Mouse (Mus musculus) MEL (cell line): Measurements from ENCODE around the gene Nrxn2. TPM values are rescaled to one million over a fixed set of nuclear protein-coding genes. Genes with fewer than 3 reads are reported as not detected.

ENCODE experiments used
- DNase-seq: peaks from one replicate; pipeline ENCODE4 v3.0.0; 2011; ENCODE audit warnings: low read depth, low spot score
- H3K27ac ChIP-seq: 2 replicates; pipeline ENCODE4 v1.5.1; 2012; ENCODE audit warnings: low read depth, mild to moderate bottlenecking, control low read depth, low read length, moderate library complexity; ENCODE audit not compliant: control insufficient read depth
- H3K27me3 ChIP-seq, 2 experiments: fragments of 150-350 bp in 1 of 2; sonication (generic) in 1 of 2; 2 replicates each; pipeline ENCODE4 v1.6.1; 2012; ENCODE audit warnings: low read length in 2 of 2, mild to moderate bottlenecking in 2 of 2, improper control_type of control experiment in 1 of 2, moderate library complexity in 1 of 2; ENCODE audit not compliant: insufficient read depth in 2 of 2, control insufficient read depth in 1 of 2
- H3K36me3 ChIP-seq, 2 experiments: 2 replicates each; pipeline ENCODE4 v1.6.1; 2012 to 2014; ENCODE audit warnings: low read length in 2 of 2, improper control_type of control experiment in 1 of 2, inconsistent platforms in 1 of 2, mild to moderate bottlenecking in 1 of 2; ENCODE audit not compliant: insufficient read depth in 2 of 2, control insufficient read depth in 1 of 2
- H3K4me1 ChIP-seq, 2 experiments: fragments of 150-350 bp in 1 of 2; sonication (generic) in 1 of 2; 2 replicates each; pipeline ENCODE4 v1.6.1; 2012; ENCODE audit warnings: low read length in 2 of 2, improper control_type of control experiment in 1 of 2, mild to moderate bottlenecking in 1 of 2; ENCODE audit not compliant: insufficient read depth in 2 of 2, control insufficient read depth in 1 of 2
- H3K4me3 ChIP-seq, 2 experiments: fragments of 150-350 bp in 1 of 2; sonication (generic) in 1 of 2; 2 replicates each; pipeline ENCODE4 v1.5.1; 2012; ENCODE audit warnings: low read depth in 2 of 2, low read length in 2 of 2, mild to moderate bottlenecking in 2 of 2, moderate library complexity in 2 of 2, control low read depth in 1 of 2, improper control_type of control experiment in 1 of 2; ENCODE audit not compliant: control insufficient read depth in 1 of 2, insufficient read depth in 1 of 2
- H3K79me2 ChIP-seq: 2 replicates; pipeline ENCODE4 v1.6.1; 2012; ENCODE audit warnings: mild to moderate bottlenecking, low read length, moderate library complexity; ENCODE audit not compliant: control insufficient read depth, poor library complexity, insufficient read depth
- H3K9ac ChIP-seq: 2 replicates; pipeline ENCODE4 v1.6.1; 2012; ENCODE audit warnings: low read depth, mild to moderate bottlenecking, control low read depth, low read length, moderate library complexity; ENCODE audit not compliant: control insufficient read depth, poor library complexity, severe bottlenecking
- H3K9me3 ChIP-seq: fragments of 150-350 bp; sonication (generic); replicated peaks from 2 replicates; pipeline ENCODE4 v1.6.1; 2012; ENCODE audit warnings: mild to moderate bottlenecking, low read length, improper control_type of control experiment, moderate library complexity; ENCODE audit not compliant: insufficient read depth
- CHD2 ChIP-seq: IDR thresholded peaks from 2 replicates; pipeline ENCODE4 v1.6.1; 2011; ENCODE audit warnings: low read length, improper control_type of control experiment
- CTCF ChIP-seq, 3 experiments: IDR thresholded peaks in 2 of 3; conservative IDR thresholded peaks in 1 of 3; 2 replicates each; pipeline ENCODE4 v1.5.1; 2011 to 2012; ENCODE audit warnings: low read length in 3 of 3, low read depth in 2 of 3, mild to moderate bottlenecking in 2 of 3, improper control_type of control experiment in 1 of 3, inconsistent platforms in 1 of 3, mixed read lengths in 1 of 3, moderate library complexity in 1 of 3; ENCODE audit not compliant: control insufficient read depth in 1 of 3, insufficient read depth in 1 of 3, poor library complexity in 1 of 3, severe bottlenecking in 1 of 3
- EP300 ChIP-seq, 2 experiments: IDR thresholded peaks; 2 replicates each; pipeline ENCODE4 v1.6.1; 2011; ENCODE audit warnings: improper control_type of control experiment in 2 of 2, low read length in 2 of 2, low read depth in 1 of 2, mild to moderate bottlenecking in 1 of 2
- GABPA ChIP-seq: IDR thresholded peaks from 2 replicates; pipeline ENCODE4 v1.6.1; 2012; ENCODE audit warnings: low read depth, mild to moderate bottlenecking, inconsistent platforms, low read length, improper control_type of control experiment, moderate library complexity
- JUND ChIP-seq: IDR thresholded peaks from 2 replicates; pipeline ENCODE4 v1.6.1; 2011; ENCODE audit warnings: low read depth, mild to moderate bottlenecking, improper control_type of control experiment, low read length
- KAT2A ChIP-seq: conservative IDR thresholded peaks from 2 replicates; pipeline ENCODE4 v1.6.1; 2012; ENCODE audit warnings: low read depth, low read length, improper control_type of control experiment, inconsistent platforms
- MAZ ChIP-seq: IDR thresholded peaks from 2 replicates; pipeline ENCODE4 v1.6.1; 2012; ENCODE audit warnings: low read depth, mild to moderate bottlenecking, inconsistent platforms, low read length, improper control_type of control experiment
- MEF2A ChIP-seq: IDR thresholded peaks from 2 replicates; pipeline ENCODE4 v1.6.1; 2014; ENCODE audit warnings: low read depth, mild to moderate bottlenecking, inconsistent platforms, low read length, improper control_type of control experiment; ENCODE audit not compliant: poor library complexity, insufficient replicate concordance, severe bottlenecking; ENCODE audit errors: extremely low read depth
- MYB ChIP-seq: IDR thresholded peaks from 2 replicates; pipeline ENCODE4 v1.6.1; 2011; ENCODE audit warnings: mild to moderate bottlenecking, low read depth, low read length, improper control_type of control experiment
- MYC ChIP-seq: IDR thresholded peaks from 2 replicates; pipeline ENCODE4 v1.6.1; 2011; ENCODE audit warnings: low read depth, mild to moderate bottlenecking, low read length, improper control_type of control experiment, moderate library complexity
- NRF1 ChIP-seq: IDR thresholded peaks from 2 replicates; pipeline ENCODE4 v1.6.1; 2014; ENCODE audit warnings: low read depth, mild to moderate bottlenecking, inconsistent platforms, low read length, improper control_type of control experiment, moderate library complexity; ENCODE audit not compliant: poor library complexity, insufficient read depth, severe bottlenecking
- POLR2AphosphoS5 ChIP-seq: IDR thresholded peaks from 2 replicates; pipeline ENCODE4 v1.6.1; 2012; ENCODE audit warnings: low read depth, borderline replicate concordance, mild to moderate bottlenecking, inconsistent platforms, low read length, moderate library complexity, mixed read lengths
- RAD21 ChIP-seq: IDR thresholded peaks from 2 replicates; pipeline ENCODE4 v1.6.1; 2011; ENCODE audit warnings: mild to moderate bottlenecking, low read depth, low read length, improper control_type of control experiment
- RCOR1 ChIP-seq: IDR thresholded peaks from 2 replicates; pipeline ENCODE4 v1.6.1; 2012; ENCODE audit warnings: low read depth, mild to moderate bottlenecking, inconsistent platforms, low read length, improper control_type of control experiment
- SIN3A ChIP-seq: IDR thresholded peaks from 2 replicates; pipeline ENCODE4 v1.6.1; 2012; ENCODE audit warnings: low read length, improper control_type of control experiment, inconsistent platforms
- TAL1 ChIP-seq: IDR thresholded peaks from 2 replicates; pipeline ENCODE4 v1.6.1; 2012; ENCODE audit warnings: mild to moderate bottlenecking, inconsistent platforms, low read length, moderate library complexity, mixed read lengths
- TCF12 ChIP-seq: IDR thresholded peaks from 2 replicates; pipeline ENCODE4 v1.6.1; 2014; ENCODE audit warnings: low read depth, mild to moderate bottlenecking, inconsistent platforms, low read length, improper control_type of control experiment, moderate library complexity
- UBTF ChIP-seq: IDR thresholded peaks from 2 replicates; pipeline ENCODE4 v1.6.1; 2012; ENCODE audit warnings: low read depth, mild to moderate bottlenecking, inconsistent platforms, low read length, improper control_type of control experiment, moderate library complexity, borderline replicate concordance; ENCODE audit not compliant: insufficient read depth
- USF1 ChIP-seq: IDR thresholded peaks from 2 replicates; pipeline ENCODE4 v1.6.1; 2014; ENCODE audit warnings: low read depth, mild to moderate bottlenecking, inconsistent platforms, low read length, improper control_type of control experiment, moderate library complexity
- ZC3H11A ChIP-seq: IDR thresholded peaks from 2 replicates; pipeline ENCODE4 v1.6.1; 2012; ENCODE audit warnings: low read depth, mild to moderate bottlenecking, inconsistent platforms, low read length, improper control_type of control experiment
- ZMIZ1 ChIP-seq: IDR thresholded peaks from 2 replicates; pipeline ENCODE4 v1.6.1; 2012; ENCODE audit warnings: low read depth, mild to moderate bottlenecking, inconsistent platforms, low read length, improper control_type of control experiment, moderate library complexity
- polyA plus RNA-seq, 2 experiments: library from polyadenylated mRNA; stranded (reverse) in 1 of 2; unstranded in 1 of 2; fragments of >175 nt in 1 of 2; fragments of >200 nt in 1 of 2; gene quantifications; 2 replicates each; pipeline versions ENCODE4 v1.2.1 to v1.2.4; 2012; ENCODE audit warnings: low replicate concordance in 2 of 2, low read depth in 1 of 2; ENCODE audit not compliant: insufficient read length in 2 of 2, insufficient read depth in 1 of 2, missing spikeins in 1 of 2
- total RNA-seq: library from RNA; depleted of rRNA; stranded (reverse); fragments of 300-350 nt; gene quantifications from 2 replicates; pipeline ENCODE4 v1.2.3, GENCODE M21; 2012

Gene Nrxn2
- total and polyA plus RNA-seq, 3 experiments, result 0.39 to 0.42 TPM; not detected in 1

DNA sequence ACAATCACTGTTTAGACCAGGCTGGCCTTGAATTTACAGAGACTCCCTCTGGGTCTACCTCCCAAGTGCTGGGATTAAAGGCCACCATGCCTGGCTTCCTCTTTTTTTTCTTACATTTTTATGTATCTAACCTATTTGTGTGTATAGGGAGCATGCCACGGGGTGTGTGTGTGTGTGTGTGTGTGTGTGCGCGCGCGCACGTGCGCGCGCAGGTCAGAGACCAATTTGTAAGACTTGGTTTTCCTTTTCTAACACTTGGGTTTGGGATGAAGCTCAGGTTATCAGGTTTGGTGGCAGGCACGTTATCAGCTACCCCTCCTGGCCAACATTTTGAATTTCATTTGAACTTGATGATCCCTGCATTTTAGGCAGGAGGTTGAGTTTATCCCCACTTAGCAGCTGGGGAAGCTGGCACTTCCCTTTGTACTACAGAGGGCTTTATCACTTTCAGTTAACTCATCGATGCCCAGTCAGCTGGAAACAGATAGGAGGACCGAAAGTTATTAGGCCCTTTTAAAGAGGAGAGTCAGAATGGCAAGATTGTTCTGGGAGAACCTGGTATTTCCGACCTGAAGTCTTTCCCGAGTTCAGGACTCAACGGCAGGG is 48.9 kb downstream of the Nrxn2 start (continued):
- TF ChIP-seq RCOR1, result peak; percentile 44; the same call in 1 of the 2 replicates
- TF ChIP-seq ZC3H11A, result no peak
- TF ChIP-seq MEF2A, result no peak
- TF ChIP-seq KAT2A, result no peak
- TF ChIP-seq USF1, result no peak
- peak; percentile 67 to 71; a peak in 3 of 4 replicates for TF ChIP-seq EP300 (IDR thresholded peaks at IDR 0.05; ENCODE audit: low read depth in 1 of 2, low read length in 2 of 2)
- TF ChIP-seq MYC, result no peak
- TF ChIP-seq MYB, result no peak
- TF ChIP-seq TAL1, result peak; percentile 52
- TF ChIP-seq GABPA, result no peak
- no peak for TF ChIP-seq JUND
- TF ChIP-seq ZMIZ1, result no peak
- TF ChIP-seq CHD2, result no peak
- TF ChIP-seq UBTF, result no peak
- TF ChIP-seq MAZ, result no peak

GRCm38 (mm10) chr19:6471630-6472029 is 53.1 kb downstream of the Nrxn2 start:
- no peak overlapping the region for H3K27ac ChIP-seq
- TF ChIP-seq CTCF (IDR thresholded peaks at IDR 0.05 in 2 of 3, conservative IDR thresholded peaks at IDR 0.05 in 1 of 3; ENCODE audit: control insufficient read depth in 1 of 3, insufficient read depth in 1 of 3, low read depth in 2 of 3, low read length in 3 of 3, poor library complexity in 1 of 3, severe bottlenecking in 1 of 3), result no peak
- TF ChIP-seq RAD21, result no peak
- TF ChIP-seq TCF12, result no peak
- no peak for TF ChIP-seq POLR2AphosphoS5
- TF ChIP-seq SIN3A, result no peak
- no peak for TF ChIP-seq NRF1
- TF ChIP-seq, all 39 proteins: peak for 0
- no peak overlapping the region for H3K4me3 ChIP-seq
- no peaks in the 10 kb centered on the region for H3K9me3 ChIP-seq
- peaks cover 2 to 27% of the 10 kb centered on the region in 2 experiments; a peak in 3 of 4 replicates for H3K4me1 ChIP-seq
- H3K36me3 ChIP-seq, result peaks cover 0 to 7% of the 10 kb centered on the region in 2 experiments; a peak in 2 of 4 replicates
- no peak overlapping the region for H3K9ac ChIP-seq
- H3K27me3 ChIP-seq, result no peaks in the 10 kb centered on the region
- no peaks in the 10 kb centered on the region for H3K79me2 ChIP-seq
- DNase-seq, result no peak
